Mouse (Mus musculus): ENCODE results near the gene Parp8.

DNA sequence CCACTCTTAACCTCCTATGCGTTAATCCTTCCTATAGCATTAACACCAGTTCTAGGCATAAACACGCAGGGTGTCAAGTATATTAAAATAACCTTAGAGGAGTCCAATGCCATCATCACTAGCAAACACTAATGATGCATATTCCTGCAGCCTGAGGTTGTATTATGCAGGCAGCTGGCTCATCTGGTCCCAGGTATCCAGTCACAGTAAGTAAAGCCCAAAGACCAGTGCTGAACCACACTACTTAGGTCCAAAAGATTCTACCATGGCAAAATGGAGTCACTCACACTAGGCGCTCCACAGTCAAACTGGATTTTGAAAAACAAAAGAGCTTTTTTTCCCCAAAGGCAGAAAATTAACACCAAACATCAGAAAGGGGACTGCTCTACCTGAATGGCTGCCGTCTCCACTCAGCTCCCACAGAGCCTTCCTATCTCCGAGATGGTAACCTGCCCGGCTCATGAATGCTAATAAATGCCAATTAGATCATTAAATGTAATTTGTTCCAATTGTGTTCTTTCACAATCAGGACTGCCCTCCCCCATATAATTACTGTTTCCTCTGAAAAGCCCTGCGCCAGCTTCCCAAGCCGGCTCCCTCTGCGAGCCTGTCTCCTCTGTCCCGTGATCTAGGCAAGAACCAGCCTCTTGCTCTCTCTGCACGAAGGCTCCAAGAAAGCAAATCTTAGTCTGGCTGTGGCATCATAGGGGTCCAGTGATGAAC, 54.5 kb downstream of the Parp8 start:
- TF ChIP-seq EP300 (IDR thresholded peaks at IDR 0.05; ENCODE audit: low read depth): no peak
- no peak for TF ChIP-seq CTCF (IDR thresholded peaks at IDR 0.05; ENCODE audit: low read depth)
